Mouse (Mus musculus) heart, postnatal 0 days (tissue): ENCODE measurements around the gene Alox12b.

Experiments
- CTCF ChIP-seq: IDR thresholded peaks from 2 replicates; pipeline ENCODE4 v1.5.1; 2016; ENCODE audit warnings: antibody characterized with exemption, control low read depth, low read depth
- EP300 ChIP-seq: IDR thresholded peaks from 2 replicates; pipeline ENCODE4 v1.6.1; 2016; ENCODE audit warnings: antibody characterized with exemption, low read depth

DNA sequence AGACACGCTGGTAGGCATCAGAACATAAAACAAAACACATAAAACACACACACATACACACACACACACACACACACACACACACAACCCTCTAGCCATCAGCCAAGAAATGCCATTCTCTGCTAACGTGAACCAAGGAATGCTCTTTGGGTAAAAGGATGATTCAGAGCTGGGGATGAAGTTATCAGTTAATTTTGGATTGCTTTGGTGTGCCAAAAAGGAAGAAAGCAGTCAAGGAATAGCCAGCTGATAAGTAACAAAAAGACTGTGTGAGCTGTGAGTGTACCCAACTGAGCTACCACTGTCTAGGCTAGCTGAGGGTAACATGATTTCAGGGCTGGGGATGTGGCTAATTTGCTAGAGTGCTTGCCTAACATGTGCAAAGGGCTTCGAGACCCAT is 42.8 kb upstream of the Alox12b start:
- TF ChIP-seq CTCF (no peak), EP300 (no peak)
